Mouse (Mus musculus) hindlimb bud, embryonic 11.5 days (tissue): Measurements from ENCODE around the gene Acadvl.
A peak's percentile ranks its signal among the peaks of the same experiment; 100 is the strongest.

Source experiments
- DNase-seq: peaks from one replicate; pipeline ENCODE4 v3.0.0-alpha.2; 2012; ENCODE audit warnings: low read depth, low spot score; ENCODE audit errors: extremely low spot score

The Acadvl gene

DNA sequence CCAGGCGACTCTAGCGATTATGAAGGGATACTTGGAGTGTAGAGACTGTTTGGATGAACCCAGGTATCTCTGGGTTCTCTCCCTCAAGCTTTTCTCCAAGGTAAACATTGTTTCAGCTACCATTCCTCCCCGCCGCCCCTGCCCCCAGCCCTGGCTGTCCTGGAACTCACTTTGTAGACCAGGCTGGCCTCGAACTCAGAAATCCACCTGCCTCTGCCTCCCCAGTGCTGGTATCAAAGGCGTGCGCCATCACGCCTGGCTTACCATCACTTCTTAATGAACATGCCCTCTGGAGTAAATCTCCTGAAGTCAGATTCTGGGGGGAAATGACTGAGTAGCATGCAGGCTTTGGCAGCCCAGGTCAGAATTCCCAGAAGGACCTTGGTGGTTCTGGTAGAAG lies 33.0 kb downstream of the Acadvl start, which contains the start of gene Elp5:
Elp5 (minus strand) TSS at position 293 of the 400 bp plus-strand sequence.
- no peak for DNase-seq

GRCm38 (mm10) chr11:69981141-69981762 lies 34.0 kb downstream of the Acadvl start, which contains the start of gene Ctdnep1:
Gene Ctdnep1, plus strand, starts transcription at chr11:69981156.
- no peak for DNase-seq

- DNase-seq: peak; percentile 99
Measured at GRCm38 (mm10) chr11:69980196-69981140, 34.7 kb downstream of the Acadvl start.

GRCm38 (mm10) chr11:69979827-69980195 lies 35.4 kb downstream of the Acadvl start:
- no peak for DNase-seq

DNA sequence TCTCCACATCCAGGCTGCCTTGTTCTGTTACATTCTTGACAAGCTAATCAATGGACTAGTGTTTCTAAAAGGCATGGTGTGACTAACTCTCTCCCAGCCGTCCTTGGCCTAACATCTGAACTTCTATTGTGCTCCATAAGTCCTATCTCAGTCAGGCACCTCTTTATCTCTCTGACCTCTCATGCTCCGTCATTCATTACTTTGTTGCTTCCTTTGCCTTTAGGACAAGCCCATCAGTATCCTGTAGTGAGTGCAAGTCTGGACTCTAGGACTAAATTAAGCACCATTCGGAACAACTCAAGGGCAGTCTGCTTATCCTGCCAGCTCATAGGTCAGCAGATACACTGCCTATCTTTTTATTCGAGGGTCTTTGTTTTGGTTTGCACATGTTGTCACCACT lies 38.9 kb downstream of the Acadvl start:
- no peak for DNase-seq

GRCm38 (mm10) chr11:69974907-69975306 lies 40.3 kb downstream of the Acadvl start:
- DNase-seq: no peak

GRCm38 (mm10) chr11:69970775-69971174 lies 44.4 kb downstream of the Acadvl start:
- DNase-seq: no peak

GRCm38 (mm10) chr11:69970222-69970621 lies 45.0 kb downstream of the Acadvl start:
- DNase-seq: no peak

GRCm38 (mm10) chr11:69968793-69969192 lies 46.4 kb downstream of the Acadvl start:
- no peak for DNase-seq

DNA sequence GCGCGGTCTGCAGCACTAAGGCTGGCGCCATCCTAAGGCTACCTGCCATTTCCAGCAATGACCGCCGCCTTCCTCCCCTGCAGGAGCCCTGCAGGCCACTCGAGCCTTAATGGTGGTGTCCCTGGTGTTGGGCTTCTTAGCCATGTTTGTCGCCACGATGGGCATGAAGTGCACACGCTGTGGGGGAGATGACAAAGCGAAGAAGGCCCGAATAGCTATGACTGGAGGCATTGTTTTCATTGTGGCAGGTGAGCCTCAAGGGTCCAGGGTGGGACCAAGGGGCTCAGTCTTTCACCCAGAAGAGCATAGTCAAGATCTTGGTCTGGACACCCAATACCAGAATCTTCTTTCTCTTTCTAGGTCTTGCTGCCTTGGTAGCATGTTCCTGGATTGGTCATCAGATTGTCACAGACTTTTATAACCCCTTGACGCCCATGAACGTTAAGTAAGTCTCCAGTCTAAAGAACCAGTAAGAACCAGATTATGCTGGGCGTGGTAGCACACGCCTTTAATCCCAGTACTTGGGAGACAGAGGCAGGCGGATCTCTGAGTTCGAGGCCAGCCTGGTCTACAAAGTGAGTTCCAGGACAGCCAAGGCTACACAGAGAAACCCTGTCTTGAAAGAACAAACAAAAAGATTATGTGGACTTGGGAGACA lies 48.2 kb downstream of the Acadvl start:
- DNase-seq: no peak

GRCm38 (mm10) chr11:69966006-69966859 lies 49.0 kb downstream of the Acadvl start:
- no peak for DNase-seq

- DNase-seq: no peak
Measured at GRCm38 (mm10) chr11:69965271-69966005, 49.8 kb downstream of the Acadvl start.

DNA sequence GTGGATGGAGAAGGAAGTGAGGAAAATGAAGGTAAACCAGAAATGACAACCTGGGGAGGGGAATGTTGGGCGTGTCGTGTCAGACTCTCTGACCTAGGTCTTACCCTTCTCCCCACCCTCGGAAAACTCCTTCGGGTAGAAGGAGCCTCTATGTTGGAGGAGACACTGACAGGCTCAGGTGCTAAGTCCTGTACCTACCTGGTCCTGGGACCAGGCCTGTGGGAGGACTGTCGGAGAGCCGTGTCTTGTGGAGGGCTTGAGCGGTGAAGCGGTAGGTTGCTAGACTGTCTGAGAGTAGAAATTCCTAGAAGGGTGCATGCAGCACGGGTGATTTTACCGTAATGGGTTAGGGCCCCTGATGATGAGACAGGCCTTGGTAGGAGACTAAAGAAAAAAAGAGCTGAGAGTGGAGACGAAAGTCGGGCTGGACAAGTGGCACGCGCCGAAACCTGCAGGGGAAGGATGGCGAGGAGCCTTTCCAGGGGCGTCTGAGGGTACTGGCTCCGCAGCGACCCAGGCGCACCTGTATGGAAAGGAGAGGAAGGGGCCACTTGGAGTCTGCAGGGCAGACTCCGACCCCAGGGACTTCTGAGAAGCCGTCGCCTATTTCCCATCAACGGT lies 50.5 kb downstream of the Acadvl start, which contains the start of gene Cldn7:
Cldn7 (plus strand) TSS at position 130 of the 621 bp plus-strand sequence.
- no peak for DNase-seq

GRCm38 (mm10) chr11:69961841-69962240 lies 53.4 kb downstream of the Acadvl start:
- no peak for DNase-seq

- DNase-seq: no peak
Measured at GRCm38 (mm10) chr11:69960616-69961015, 54.6 kb downstream of the Acadvl start.
